8 mouse cellular contexts compared by ENCODE assay signal in genomic region chr7:35120146-35120691, GRCm38 (mm10). TPM values are rescaled to one million over a fixed set of nuclear protein-coding genes. Genes with fewer than 3 reads are reported as not detected.
DNase-seq lines count a peak whose midpoint lies in the region; TF ChIP-seq lines count a peak whose summit lies in the region.

No protein-coding gene starts in this region.

- no peaks in the 10 kb centered on the region for H3K4me1 ChIP-seq in heart, adult 2 months (ENCODE audit: control insufficient read depth, insufficient read depth, low read length)
- no peaks in the 10 kb centered on the region for H3K4me1 ChIP-seq in kidney, adult 2 months (ENCODE audit: control insufficient read depth, insufficient read depth, low read length)

- peak; percentile 53 for DNase-seq in ovary, postnatal 36 days (ENCODE audit: low spot score)
- no peak for DNase-seq in ovary, adult 18-20 months (ENCODE audit: low spot score)
- DNase-seq in cerebellum, postnatal 36 days, result peak; percentile 40 to 47
- DNase-seq in heart, adult 2 months, result peak; percentile 51 to 64
- peak; percentile 89 for DNase-seq in kidney, adult 2 months
- no peak for DNase-seq in urinary bladder, postnatal 4 days (ENCODE audit: low spot score in 2 of 2)
- DNase-seq in spleen, postnatal 10 days (ENCODE audit: low spot score in 2 of 2), result no peak

- H3K79me2 ChIP-seq in heart, adult 2 months (replicated peaks; ENCODE audit: control insufficient read depth, insufficient read depth, low read length), result no peaks in the 10 kb centered on the region
- H3K79me2 ChIP-seq in macrophage (ENCODE audit: inconsistent target), result peaks cover 29% of the 10 kb centered on the region

- H3K27ac ChIP-seq in heart, adult 2 months, result peak overlapping the region; percentile 47
- peak overlapping the region; percentile 28 for H3K27ac ChIP-seq in kidney, adult 2 months (ENCODE audit: insufficient read depth, low read depth, low read length)
- peak overlapping the region; percentile 58 for H3K27ac ChIP-seq in macrophage

- H3K9ac ChIP-seq in heart, adult 2 months (ENCODE audit: low read depth, low read length), result peak overlapping the region; percentile 83

- TF ChIP-seq POLR2A in heart, adult 2 months (IDR thresholded peaks at IDR 0.05; ENCODE audit: insufficient read depth, low read depth, low read length), result no peak
- TF ChIP-seq POLR2A in kidney, adult 2 months (IDR thresholded peaks at IDR 0.05; ENCODE audit: low read depth, low read length), result no peak

- no peak for TF ChIP-seq EP300 in heart, adult 2 months (IDR thresholded peaks at IDR 0.05; ENCODE audit: insufficient read depth, low read depth, low read length)

- intact Hi-C loops in heart, adult 2 months (cut with DNase I), result no loop called here

- peak overlapping the region; percentile 69 for H3K4me3 ChIP-seq in heart, adult 2 months
- H3K4me3 ChIP-seq in kidney, adult 2 months (ENCODE audit: insufficient read depth, low read depth, low read length), result peak overlapping the region; percentile 79
- peak overlapping the region; percentile 62 for H3K4me3 ChIP-seq in macrophage (ENCODE audit: inconsistent target)

- 3% methylated on average over 53 of the region's 53 CpGs for WGBS in heart, adult 2 months
- WGBS in kidney, adult 2 months, result under 1% methylated on average over 53 of the region's 53 CpGs
- WGBS in macrophage (ENCODE audit: missing documents), result under 1% methylated on average over 49 of the region's 53 CpGs

- H3K36me3 ChIP-seq in heart, adult 2 months (ENCODE audit: control insufficient read depth, insufficient read depth, low read length), result no peaks in the 10 kb centered on the region
- no peaks in the 10 kb centered on the region for H3K36me3 ChIP-seq in kidney, adult 2 months (ENCODE audit: control insufficient read depth, insufficient read depth, low read length)
- H3K36me3 ChIP-seq in macrophage (ENCODE audit: inconsistent target), result no peaks in the 10 kb centered on the region

- no peak for TF ChIP-seq CTCF in heart, adult 2 months (IDR thresholded peaks at IDR 0.05)
- TF ChIP-seq CTCF in kidney, adult 2 months (conservative IDR thresholded peaks at IDR 0.05; ENCODE audit: insufficient read depth, insufficient read length, low read depth, low read length), result no peak

- peaks cover 5% of the 10 kb centered on the region for H3K27me3 ChIP-seq in heart, adult 2 months (ENCODE audit: control insufficient read depth, insufficient read depth, low read length)
- no peaks in the 10 kb centered on the region for H3K27me3 ChIP-seq in kidney, adult 2 months (replicated peaks; ENCODE audit: control insufficient read depth, insufficient read depth, low read length)

RNA-seq across cellular contexts. Expression of gene Cebpa, which starts 1.1 kb away (rescaled TPM):
- 1 to 10 TPM; 7.3 to 7.8 TPM for total RNA-seq in heart, adult 2 months (2021)
- 8.6 and 16.5 TPM in 2 replicates for polyA plus RNA-seq in heart, adult 2 months (2012; rRNA removed)
- polyA plus RNA-seq in kidney, adult 2 months (2012; rRNA removed), result 41.6 and 55.2 TPM in 2 replicates
- 10 to 100 TPM in 6 of 26 experiments, 1 to 10 TPM in 20; 1.4 to 55.1 (median 3.8) TPM for total RNA-seq in macrophage (2018; cell fraction: chromatin; rRNA removed)
- total RNA-seq in macrophage (2018; cell fraction: cytosol; rRNA removed), result 100 to 1,000 TPM in 9 of 26 experiments, 10 to 100 TPM in 17; 13.7 to 217 (median 83.3) TPM
- total RNA-seq in macrophage (2018; cell fraction: nucleus; rRNA removed), result 10 to 100 TPM in 24 of 26 experiments, 1 to 10 TPM in 2; 7.7 to 94.0 (median 33.4) TPM
- polyA plus RNA-seq in macrophage (2018), result 58.4 to 104 TPM (median 95.9 TPM) in 3 replicates

Comparison
In these comparisons a context has a peak if more than half of its experiments do, and no peak if none do; other contexts are left out.
1. DNase-seq: peak in ovary, postnatal 36 days (single experiment), cerebellum, postnatal 36 days (2 of 2), heart, adult 2 months (2 of 2) and kidney, adult 2 months (single experiment); none in ovary, adult 18-20 months (single experiment), urinary bladder, postnatal 4 days (0 of 2) and spleen, postnatal 10 days (0 of 2).
2. Peak in every context shown above with its lines, with median percentiles within 50 percentile points of each other: H3K27ac ChIP-seq and H3K4me3 ChIP-seq.